Mouse (Mus musculus) subcutaneous adipose tissue, adult 2 months (tissue): ENCODE results near the gene Scn5a. TPM values are rescaled to one million over a fixed set of nuclear protein-coding genes. Genes with fewer than 3 reads are reported as not detected.

Experiments used
- polyA plus RNA-seq: library from polyadenylated mRNA; depleted of rRNA; stranded (reverse); fragments of >200 nt; gene quantifications from 2 replicates; pipeline ENCODE4 v1.2.3, GENCODE M21; 2012; ENCODE audit warnings: low replicate concordance; rRNA removed

Gene Scn5a
- 1.2 and 1.6 TPM in 2 replicates for polyA plus RNA-seq

GRCm38 (mm10) chr9:119578636-119579438, at the start of gene Scn5a:
TSS of gene Scn5a (minus strand) at chr9:119579016.

GRCm38 (mm10) chr9:119444738-119445429, 133.9 kb downstream of the Scn5a start, which contains the start of gene Exog:
TSS of gene Exog (plus strand) at chr9:119444943.

Other genes starting within 250 kb of the Scn5a start
- gene Acaa1a, start 239.3 kb downstream of the Scn5a start, polyA plus RNA-seq = 242 and 279 TPM in 2 replicates
- gene Myd88, start 237.6 kb downstream of the Scn5a start, polyA plus RNA-seq = 25.4 and 38.4 TPM in 2 replicates
- gene Xylb, start 221.6 kb downstream of the Scn5a start, polyA plus RNA-seq = 1.8 and 4.5 TPM in 2 replicates
- 0.57 and 1.4 TPM in 2 replicates for gene Slc22a14, start 213.5 kb downstream of the Scn5a start, polyA plus RNA-seq
- 4.0 and 6.7 TPM in 2 replicates for gene Acvr2b, start 176.9 kb downstream of the Scn5a start, polyA plus RNA-seq
- gene Exog, start 134.1 kb downstream of the Scn5a start, polyA plus RNA-seq = 4.2 and 6.3 TPM in 2 replicates
- gene Scn10a, start 140.3 kb upstream of the Scn5a start, polyA plus RNA-seq = not detected in 2 replicates
- 0.01 TPM in 1 of 2 replicates, not detected in the other for gene Scn11a, start 246.4 kb upstream of the Scn5a start, polyA plus RNA-seq